Mouse (Mus musculus) neural tube, embryonic 14.5 days (tissue): Measurements from ENCODE around the gene Ces3b. TPM values are rescaled to one million over a fixed set of nuclear protein-coding genes. Genes with fewer than 3 reads are reported as not detected.
"Not testable (repeated sequence)": the region's sequence is repeated elsewhere in the genome, so short reads cannot be mapped to it uniquely, and the experiment has no call there.

Experiments used
- ATAC-seq: fragments of 200-750 bp; cut with Nextera tagmentation; 2 replicates; pipeline ENCODE4 v1.8.0; 2017; ENCODE audit warnings: low read depth, mild to moderate bottlenecking, moderate TSS enrichment, moderate library complexity
- H3K27ac ChIP-seq: fragments of 300-500 bp; sonication (generic); 2 replicates; pipeline ENCODE4 v1.5.1; 2014; ENCODE audit warnings: low read depth, mild to moderate bottlenecking, control low read depth, low read length, moderate library complexity, mixed read lengths
- H3K27me3 ChIP-seq: fragments of 300-500 bp; sonication (generic); 2 replicates; pipeline ENCODE4 v1.6.1; 2014; ENCODE audit warnings: low read length; ENCODE audit not compliant: control insufficient read depth, insufficient read depth
- H3K36me3 ChIP-seq: fragments of 300-500 bp; sonication (generic); 2 replicates; pipeline ENCODE4 v1.6.1; 2014; ENCODE audit warnings: low read length, mixed read lengths; ENCODE audit not compliant: control insufficient read depth, insufficient read depth
- H3K4me1 ChIP-seq: fragments of 300-500 bp; sonication (generic); 2 replicates; pipeline ENCODE4 v1.6.1; 2014; ENCODE audit warnings: low read length; ENCODE audit not compliant: control insufficient read depth, insufficient read depth
- H3K4me2 ChIP-seq: fragments of 300-500 bp; sonication (generic); 2 replicates; pipeline ENCODE4 v1.6.1; 2014; ENCODE audit warnings: mild to moderate bottlenecking, low read depth, low read length, control low read depth
- H3K4me3 ChIP-seq: fragments of 300-500 bp; sonication (generic); 2 replicates; pipeline ENCODE4 v1.5.1; 2014; ENCODE audit warnings: low read depth, low read length, control low read depth, mixed read lengths
- H3K9ac ChIP-seq: fragments of 300-500 bp; sonication (generic); replicated peaks from 2 replicates; pipeline ENCODE4 v1.6.1; 2014; ENCODE audit warnings: low read depth, mild to moderate bottlenecking, control low read depth, low read length, mixed read lengths
- H3K9me3 ChIP-seq: fragments of 300-500 bp; sonication (generic); 2 replicates; pipeline ENCODE4 v1.6.1; 2016; ENCODE audit warnings: low read length; ENCODE audit not compliant: control insufficient read depth
- WGBS: fragments of 180-500 bp; shearing (Covaris S2); extraction: QIAGEN DNeasy Blood & Tissue Kit; methylation state at CpG from one replicate; pipeline ENCODE4 v1.1.7; 2014; 5-methylcytosine and 5-hydroxymethylcytosine counted together
- polyA plus RNA-seq: library from polyadenylated mRNA; unstranded; fragments of >200 nt; fragmentation: Nextera tagmentation; extraction: Ambion mirVana; gene quantifications from 2 replicates; pipeline ENCODE4 v1.2.1, GENCODE M21; 2014

The Ces3b gene
- polyA plus RNA-seq, 1 experiment from 2014 or later: not detected

- Histone ChIP-seq H3K4me1 (no peaks in the 10 kb centered on the region), H3K36me3 (no peaks in the 10 kb centered on the region), H3K4me2 (no peak overlapping the region), H3K27me3 (no peaks in the 10 kb centered on the region), H3K4me3 (no peak overlapping the region), H3K27ac (no peak overlapping the region), H3K9ac (no peak overlapping the region), H3K9me3 (no peaks in the 10 kb centered on the region)
- no peak for ATAC-seq
- 93% methylated on average over 4 of the region's 4 CpGs for WGBS
Observed at GRCm38 (mm10) chr8:105076601-105077000, 7.0 kb upstream of the Ces3b start.

DNA sequence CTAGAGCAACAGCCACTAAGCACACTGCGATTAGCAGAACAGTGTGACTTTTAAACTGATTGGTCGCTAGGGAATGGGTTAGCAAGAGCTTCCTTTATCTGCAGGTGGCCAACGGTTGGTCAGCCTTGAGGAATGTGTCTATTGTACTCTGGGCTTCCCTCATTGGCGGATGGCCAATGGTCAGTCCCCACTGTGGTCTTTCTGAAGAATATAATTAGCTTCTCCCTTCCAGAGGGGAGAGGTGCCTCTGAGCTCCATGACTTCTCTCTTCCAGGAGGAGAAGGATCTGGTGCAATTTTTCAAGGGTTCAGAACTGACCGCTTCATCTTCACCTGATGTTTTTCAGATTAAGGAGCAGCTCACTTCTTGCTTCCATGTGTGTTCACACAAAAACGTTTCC is 6.5 kb upstream of the Ces3b start:
- WGBS: 74% methylated on average over 6 of the region's 6 CpGs
- no peaks in the 10 kb centered on the region for H3K36me3 ChIP-seq
- H3K9ac ChIP-seq: no peak overlapping the region
- no peaks in the 10 kb centered on the region for H3K4me1 ChIP-seq
- no peak for ATAC-seq
- no peak overlapping the region for H3K27ac ChIP-seq
- no peaks in the 10 kb centered on the region for H3K27me3 ChIP-seq
- no peak overlapping the region for H3K4me3 ChIP-seq
- H3K4me2 ChIP-seq: no peak overlapping the region
- no peaks in the 10 kb centered on the region for H3K9me3 ChIP-seq

- Histone ChIP-seq H3K4me1 (no peaks in the 10 kb centered on the region), H3K36me3 (no peaks in the 10 kb centered on the region), H3K4me3 (no peak overlapping the region), H3K27me3 (no peaks in the 10 kb centered on the region), H3K27ac (no peak overlapping the region), H3K4me2 (no peak overlapping the region), H3K9ac (no peak overlapping the region), H3K9me3 (no peaks in the 10 kb centered on the region)
- no peak for ATAC-seq
- 88% methylated on average over 5 of the region's 5 CpGs for WGBS
Observed at GRCm38 (mm10) chr8:105078591-105078990, 5.0 kb upstream of the Ces3b start.

GRCm38 (mm10) chr8:105080814-105081336 is 2.7 kb upstream of the Ces3b start:
- H3K4me2 ChIP-seq: no peak overlapping the region
- no peak overlapping the region for H3K9ac ChIP-seq
- H3K36me3 ChIP-seq: no peaks in the 10 kb centered on the region
- no peaks in the 10 kb centered on the region for H3K9me3 ChIP-seq
- no peaks in the 10 kb centered on the region for H3K4me1 ChIP-seq
- H3K27me3 ChIP-seq: no peaks in the 10 kb centered on the region
- no peak for ATAC-seq
- H3K4me3 ChIP-seq: no peak overlapping the region
- H3K27ac ChIP-seq: no peak overlapping the region
- WGBS: 76% methylated on average over 5 of the region's 5 CpGs

- 83% methylated on average over 3 of the region's 5 CpGs for WGBS
- H3K27ac ChIP-seq, ATAC-seq, H3K27me3 ChIP-seq, H3K9me3 ChIP-seq, H3K9ac ChIP-seq, H3K4me1 ChIP-seq, H3K36me3 ChIP-seq, H3K4me2 ChIP-seq, H3K4me3 ChIP-seq: not testable (repeated sequence)
Observed at GRCm38 (mm10) chr8:105088166-105088565, 4.6 kb downstream of the Ces3b start.

DNA sequence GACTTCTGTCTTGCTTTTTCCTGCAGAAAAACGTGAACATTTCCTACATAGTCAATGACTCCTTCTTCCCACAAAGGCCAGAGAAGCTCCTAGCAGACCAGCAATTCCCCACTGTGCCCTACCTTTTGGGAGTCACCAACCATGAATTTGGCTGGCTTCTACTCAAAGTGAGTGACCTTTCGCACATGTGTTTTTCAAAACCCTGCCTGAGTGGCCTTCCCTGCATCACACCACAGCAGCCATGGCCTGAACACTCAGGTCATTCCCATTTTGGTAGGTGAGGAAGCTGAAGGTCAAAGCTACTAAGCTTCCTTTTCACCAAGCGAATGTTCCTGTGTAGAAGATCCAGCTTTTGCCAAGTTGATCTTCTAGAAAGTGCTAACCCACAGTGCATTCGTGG is 5.0 kb downstream of the Ces3b start:
- H3K4me1 ChIP-seq: no peaks in the 10 kb centered on the region
- no peak for ATAC-seq
- 73% methylated on average over 4 of the region's 4 CpGs for WGBS

DNA sequence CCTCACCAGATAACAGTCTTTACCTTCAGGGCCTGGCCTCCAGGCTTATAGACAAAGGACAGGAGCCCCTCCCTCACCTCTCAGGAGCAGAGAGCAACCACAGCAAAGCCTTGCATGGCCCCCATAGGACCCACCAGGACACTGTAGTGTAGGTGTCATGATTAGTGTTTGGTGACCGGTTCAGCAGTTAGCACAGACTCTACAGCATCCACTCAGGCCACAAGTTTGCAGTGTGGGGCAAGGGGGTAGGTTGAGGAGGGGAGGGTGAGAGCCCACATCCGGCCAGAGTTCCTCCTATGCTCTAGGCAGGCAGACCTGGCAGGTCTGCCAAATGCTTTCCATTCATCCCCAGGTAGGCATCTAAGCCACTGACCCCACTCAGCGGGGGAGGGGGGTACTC is 10.4 kb downstream of the Ces3b start:
- no peak for ATAC-seq
- H3K27me3 ChIP-seq: no peaks in the 10 kb centered on the region
- no peaks in the 10 kb centered on the region for H3K36me3 ChIP-seq
- H3K4me2 ChIP-seq: no peak overlapping the region
- H3K4me3 ChIP-seq: no peak overlapping the region
- no peak overlapping the region for H3K27ac ChIP-seq
- 86% methylated on average over 3 of the region's 3 CpGs for WGBS
- H3K4me1 ChIP-seq: no peaks in the 10 kb centered on the region
- H3K9ac ChIP-seq: no peak overlapping the region
- no peaks in the 10 kb centered on the region for H3K9me3 ChIP-seq

More for the DNA sequence above, 5.0 kb downstream of the Ces3b start:
- H3K9me3 ChIP-seq: no peaks in the 10 kb centered on the region
- no peak overlapping the region for H3K4me2 ChIP-seq
- no peak overlapping the region for H3K4me3 ChIP-seq
- H3K9ac ChIP-seq: no peak overlapping the region
- H3K27ac ChIP-seq: no peak overlapping the region
- H3K27me3 ChIP-seq: no peaks in the 10 kb centered on the region
- H3K36me3 ChIP-seq: no peaks in the 10 kb centered on the region

DNA sequence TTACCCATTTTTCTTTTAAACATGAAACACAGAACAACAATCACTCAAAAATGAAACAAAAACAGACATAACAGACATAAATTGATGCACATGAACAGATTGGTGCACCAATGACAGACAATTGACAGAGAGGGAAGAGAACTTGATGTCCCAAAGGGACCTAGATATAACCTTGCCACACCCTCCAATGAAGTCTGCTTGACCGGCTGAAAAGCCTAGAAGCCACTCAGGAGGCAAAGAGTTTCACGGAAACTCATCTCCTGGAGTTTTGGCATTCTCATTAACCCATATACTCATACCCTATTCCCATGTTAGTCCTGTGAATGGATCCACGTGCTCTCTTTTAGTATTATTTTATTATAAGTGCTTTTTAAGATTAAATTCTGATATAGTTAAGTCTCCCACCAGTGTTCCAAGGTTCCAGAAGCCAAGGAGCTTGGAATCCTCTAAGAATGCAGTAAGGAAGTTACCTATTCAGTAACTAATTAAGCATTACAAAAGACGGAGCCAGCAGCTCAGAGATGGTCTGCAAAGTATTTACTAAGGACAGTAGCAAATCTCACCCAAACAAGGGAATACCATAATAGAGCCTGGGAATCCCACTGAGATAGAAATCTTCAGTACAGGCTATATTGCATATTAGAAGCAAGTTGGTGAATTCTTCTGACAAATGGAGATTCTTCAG is 18.7 kb downstream of the Ces3b start:
- 83% methylated on average over 4 of the region's 4 CpGs for WGBS
- not testable (repeated sequence) for H3K9ac ChIP-seq, H3K27me3 ChIP-seq, H3K9me3 ChIP-seq, H3K4me3 ChIP-seq, H3K4me1 ChIP-seq, H3K36me3 ChIP-seq, H3K4me2 ChIP-seq, ATAC-seq, H3K27ac ChIP-seq

DNA sequence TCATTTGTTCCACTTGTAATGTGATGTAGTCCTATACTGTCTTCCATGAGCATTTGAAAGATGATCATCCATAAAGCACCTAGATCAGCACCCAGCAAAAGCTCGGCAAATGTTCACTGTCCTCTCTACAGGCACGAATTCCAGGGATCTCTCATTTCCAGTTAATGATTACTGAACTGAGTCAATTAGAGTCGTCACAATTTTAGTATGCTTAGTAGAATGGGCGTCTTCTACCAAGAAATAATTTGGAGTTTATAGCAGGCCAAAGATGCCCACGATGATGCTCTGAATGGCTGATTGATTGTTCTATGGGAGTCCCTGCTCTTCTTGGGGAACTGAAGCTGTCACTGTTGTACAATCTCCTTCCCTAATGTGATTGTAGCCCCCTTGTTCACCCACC is 20.1 kb downstream of the Ces3b start:
- H3K9ac ChIP-seq, H3K4me2 ChIP-seq, H3K36me3 ChIP-seq, H3K27ac ChIP-seq, H3K4me3 ChIP-seq, ATAC-seq, H3K9me3 ChIP-seq, H3K4me1 ChIP-seq, H3K27me3 ChIP-seq: not testable (repeated sequence)
- 85% methylated on average over 5 of the region's 5 CpGs for WGBS
